Mouse (Mus musculus): ENCODE data around the gene Focad. TPM values are rescaled to one million over a fixed set of nuclear protein-coding genes. Genes with fewer than 3 reads are reported as not detected.

Focad gene
- total and polyA plus RNA-seq, 2 experiments from 2014 or later, result 5.0 to 13.2 TPM

DNA sequence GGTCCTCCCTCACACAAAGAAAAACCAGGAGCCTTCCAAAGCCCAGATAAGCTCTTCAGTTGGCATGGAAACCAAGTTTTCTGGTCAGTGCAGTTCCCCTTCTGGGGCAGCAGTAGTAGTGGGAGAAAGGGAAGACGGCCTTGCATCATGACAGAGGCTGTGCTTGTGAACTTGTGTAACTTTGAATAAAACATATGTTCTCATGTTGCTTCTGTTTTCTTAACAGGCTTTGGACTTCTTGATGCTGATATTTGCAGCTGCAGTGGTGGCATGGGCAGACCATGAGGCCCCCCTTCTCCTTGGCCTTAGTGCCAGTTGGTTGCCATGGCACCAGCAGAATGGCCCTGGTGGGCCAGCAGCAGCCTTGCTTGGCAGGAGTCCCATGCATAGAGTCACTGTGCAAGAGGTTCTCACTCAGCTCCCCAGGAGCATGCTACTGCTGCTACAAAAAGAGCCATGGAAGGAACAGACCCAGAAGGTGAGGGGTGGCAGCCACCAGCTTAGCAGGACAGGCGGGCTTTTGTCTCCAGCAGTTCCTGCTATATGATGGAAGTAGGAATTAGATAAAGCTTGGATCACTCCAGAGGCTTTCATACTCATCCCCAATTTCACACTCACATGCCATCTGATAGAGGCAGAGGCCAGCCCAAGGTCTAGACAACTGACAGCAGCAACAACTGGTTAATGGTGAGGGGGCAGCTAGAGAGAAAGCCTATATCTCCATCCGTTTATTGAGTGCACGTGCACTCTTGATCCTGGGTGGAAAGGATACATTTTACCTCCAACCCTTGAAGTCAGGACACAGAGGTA, 312.7 kb downstream of the Focad start:
- no peak overlapping the region for H3K4me2 ChIP-seq (ENCODE audit: low read depth, low read length)
- no peak overlapping the region for H3K9ac ChIP-seq (replicated peaks; ENCODE audit: low read depth, low read length)
- H3K36me3 ChIP-seq (replicated peaks; ENCODE audit: control insufficient read depth, insufficient read depth, low read length), result 0 out of 2 replicates have a peak, but pooled peaks cover 4% of the 10 kb centered on the region
- H3K9me3 ChIP-seq (replicated peaks; ENCODE audit: control insufficient read depth, low read length), result no peaks in the 10 kb centered on the region
- H3K4me3 ChIP-seq (ENCODE audit: low read depth, low read length), result no peak overlapping the region
- DNase-seq (ENCODE audit: low spot score) (no peak), ATAC-seq (ENCODE audit: insufficient read depth, low read depth) (no peak)
- TF ChIP-seq EP300 (IDR thresholded peaks at IDR 0.05; ENCODE audit: low read depth) (no peak), CTCF (IDR thresholded peaks at IDR 0.05; ENCODE audit: low read depth) (no peak)
- no peaks in the 10 kb centered on the region for H3K4me1 ChIP-seq (ENCODE audit: control insufficient read depth, insufficient read depth)
- H3K27me3 ChIP-seq (ENCODE audit: control insufficient read depth, insufficient read depth, low read length), result no peaks in the 10 kb centered on the region
- 81% methylated on average over 4 of the region's 4 CpGs for WGBS
- no peak overlapping the region for H3K27ac ChIP-seq (ENCODE audit: low read depth)

DNA sequence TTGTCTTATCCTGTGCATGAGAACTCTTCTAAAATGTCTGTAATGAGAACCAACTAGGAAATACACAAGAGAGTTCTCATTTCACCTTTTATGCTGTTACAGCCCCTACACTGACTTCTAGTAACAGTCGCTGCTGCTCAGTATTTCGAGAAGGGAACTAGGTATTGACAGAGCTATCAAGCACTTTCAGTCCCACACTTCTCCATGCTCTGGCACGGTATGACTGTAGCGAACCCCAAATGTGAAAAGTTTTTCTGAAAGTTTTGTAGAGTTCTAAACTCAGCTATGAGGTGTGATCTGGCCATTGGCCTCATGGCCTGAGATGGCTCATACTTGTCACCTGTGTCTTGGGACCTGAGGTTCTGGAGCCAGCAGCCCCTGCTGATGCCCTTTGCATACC, 314.9 kb downstream of the Focad start:
- no peak for ATAC-seq (ENCODE audit: insufficient read depth, low read depth)
- TF ChIP-seq EP300 (IDR thresholded peaks at IDR 0.05; ENCODE audit: low read depth), result no peak
- TF ChIP-seq CTCF (IDR thresholded peaks at IDR 0.05; ENCODE audit: low read depth), result no peak
- Histone ChIP-seq H3K4me1 (ENCODE audit: control insufficient read depth, insufficient read depth) (no peaks in the 10 kb centered on the region), H3K9me3 (replicated peaks; ENCODE audit: control insufficient read depth, low read length) (no peaks in the 10 kb centered on the region), H3K27me3 (ENCODE audit: control insufficient read depth, insufficient read depth, low read length) (no peaks in the 10 kb centered on the region), H3K4me2 (ENCODE audit: low read depth, low read length) (no peak overlapping the region), H3K36me3 (replicated peaks; ENCODE audit: control insufficient read depth, insufficient read depth, low read length) (no peaks in the 10 kb centered on the region), H3K27ac (ENCODE audit: low read depth) (no peak overlapping the region), H3K4me3 (ENCODE audit: low read depth, low read length) (no peak overlapping the region), H3K9ac (replicated peaks; ENCODE audit: low read depth, low read length) (no peak overlapping the region)
- DNase-seq (ENCODE audit: low spot score), result no peak
- WGBS, result 89% methylated on average over 4 of the region's 4 CpGs

DNA sequence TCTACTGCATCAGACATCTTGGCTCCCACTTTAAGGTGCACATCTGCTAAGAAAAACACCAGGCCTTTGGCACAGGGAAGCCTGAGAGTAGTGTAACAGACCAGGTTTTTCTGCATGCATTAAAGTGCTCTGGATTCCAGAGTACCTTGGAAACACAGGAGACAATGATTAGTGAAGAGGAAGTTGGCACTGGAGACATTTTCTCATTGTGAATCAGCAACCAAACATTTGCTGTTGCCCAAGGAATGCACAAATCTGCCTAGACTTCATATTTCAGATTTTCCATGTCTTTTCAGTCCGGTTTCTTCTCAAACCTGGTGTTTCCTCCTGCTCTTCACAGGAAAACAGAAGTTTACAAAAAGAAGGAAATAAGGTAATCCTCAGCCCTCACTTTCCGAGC, 317.9 kb downstream of the Focad start:
- Histone ChIP-seq H3K27ac (ENCODE audit: low read depth) (no peak overlapping the region), H3K27me3 (ENCODE audit: control insufficient read depth, insufficient read depth, low read length) (no peaks in the 10 kb centered on the region), H3K4me3 (ENCODE audit: low read depth, low read length) (no peak overlapping the region), H3K4me1 (ENCODE audit: control insufficient read depth, insufficient read depth) (0 out of 2 replicates have a peak, but pooled peaks cover 3% of the 10 kb centered on the region), H3K9me3 (replicated peaks; ENCODE audit: control insufficient read depth, low read length) (no peaks in the 10 kb centered on the region), H3K9ac (replicated peaks; ENCODE audit: low read depth, low read length) (no peak overlapping the region), H3K4me2 (ENCODE audit: low read depth, low read length) (no peak overlapping the region), H3K36me3 (replicated peaks; ENCODE audit: control insufficient read depth, insufficient read depth, low read length) (no peaks in the 10 kb centered on the region)
- no peak for ATAC-seq (ENCODE audit: insufficient read depth, low read depth)
- no peak for DNase-seq (ENCODE audit: low spot score)
- TF ChIP-seq CTCF (IDR thresholded peaks at IDR 0.05; ENCODE audit: low read depth) (no peak), EP300 (IDR thresholded peaks at IDR 0.05; ENCODE audit: low read depth) (no peak)
- 73% methylated on average over 2 of the region's 2 CpGs for WGBS

DNA sequence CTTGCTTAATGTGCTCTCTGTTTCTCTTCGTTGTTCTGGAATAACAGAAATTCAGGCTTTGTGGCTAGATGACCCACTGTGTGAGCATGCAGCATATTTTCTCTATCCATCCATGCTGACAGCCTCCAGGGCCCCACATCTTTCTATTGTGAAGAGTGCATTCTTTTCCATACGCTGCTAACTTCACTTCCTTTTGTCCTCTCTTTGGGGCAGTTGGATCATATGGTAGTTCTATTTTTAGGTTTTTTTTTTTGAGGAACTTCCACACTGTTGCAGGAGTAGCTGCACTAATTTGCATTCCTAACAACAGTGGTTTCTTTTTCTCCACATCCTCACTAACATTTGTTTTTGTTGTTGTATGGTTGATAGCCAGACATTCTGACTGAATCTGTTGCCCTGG, 320.6 kb downstream of the Focad start:
- H3K9ac ChIP-seq (replicated peaks; ENCODE audit: low read depth, low read length), result no peak overlapping the region
- H3K27me3 ChIP-seq (ENCODE audit: control insufficient read depth, insufficient read depth, low read length), result no peaks in the 10 kb centered on the region
- ATAC-seq (ENCODE audit: insufficient read depth, low read depth) (no peak), DNase-seq (ENCODE audit: low spot score) (no peak)
- TF ChIP-seq CTCF (IDR thresholded peaks at IDR 0.05; ENCODE audit: low read depth) (no peak), EP300 (IDR thresholded peaks at IDR 0.05; ENCODE audit: low read depth) (no peak)
- no peak overlapping the region for H3K4me3 ChIP-seq (ENCODE audit: low read depth, low read length)
- H3K9me3 ChIP-seq (replicated peaks; ENCODE audit: control insufficient read depth, low read length), result no peaks in the 10 kb centered on the region
- no peak overlapping the region for H3K4me2 ChIP-seq (ENCODE audit: low read depth, low read length)
- 26% methylated on average over 2 of the region's 2 CpGs for WGBS
- no peak overlapping the region for H3K27ac ChIP-seq (ENCODE audit: low read depth)
- H3K4me1 ChIP-seq (ENCODE audit: control insufficient read depth, insufficient read depth), result 0 out of 2 replicates have a peak, but pooled peaks cover 3% of the 10 kb centered on the region
- no peaks in the 10 kb centered on the region for H3K36me3 ChIP-seq (replicated peaks; ENCODE audit: control insufficient read depth, insufficient read depth, low read length)

DNA sequence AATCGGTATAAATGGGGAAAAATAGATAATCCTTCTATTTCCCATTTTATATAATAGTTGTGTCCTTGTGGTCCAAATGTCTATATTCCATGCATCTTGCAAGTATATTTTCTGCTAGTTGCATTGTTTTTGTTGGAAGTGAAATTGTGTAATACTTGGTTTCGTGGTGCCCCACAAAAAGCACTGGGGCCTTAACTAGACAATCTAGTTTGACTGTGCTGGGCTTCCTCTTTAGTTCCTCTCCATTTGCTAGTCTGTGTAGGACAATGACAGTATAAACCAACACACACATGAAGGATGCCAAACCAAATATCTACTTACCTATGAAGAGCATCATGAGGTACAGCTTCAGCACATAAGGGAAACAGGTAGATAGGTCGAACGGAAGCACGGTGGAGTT, 324.9 kb downstream of the Focad start:
- no peak overlapping the region for H3K27ac ChIP-seq (ENCODE audit: low read depth)
- H3K9me3 ChIP-seq (replicated peaks; ENCODE audit: control insufficient read depth, low read length), result no peaks in the 10 kb centered on the region
- H3K9ac ChIP-seq (replicated peaks; ENCODE audit: low read depth, low read length), result no peak overlapping the region
- H3K4me3 ChIP-seq (ENCODE audit: low read depth, low read length), result no peak overlapping the region
- no peaks in the 10 kb centered on the region for H3K36me3 ChIP-seq (replicated peaks; ENCODE audit: control insufficient read depth, insufficient read depth, low read length)
- 90% methylated on average over 5 of the region's 5 CpGs for WGBS
- no peak overlapping the region for H3K4me2 ChIP-seq (ENCODE audit: low read depth, low read length)
- no peak for TF ChIP-seq CTCF (IDR thresholded peaks at IDR 0.05; ENCODE audit: low read depth)
- TF ChIP-seq EP300 (IDR thresholded peaks at IDR 0.05; ENCODE audit: low read depth), result no peak
- DNase-seq (ENCODE audit: low spot score), result no peak
- H3K4me1 ChIP-seq (ENCODE audit: control insufficient read depth, insufficient read depth), result 0 out of 2 replicates have a peak, but pooled peaks cover 3% of the 10 kb centered on the region
- no peak for ATAC-seq (ENCODE audit: insufficient read depth, low read depth)
- no peaks in the 10 kb centered on the region for H3K27me3 ChIP-seq (ENCODE audit: control insufficient read depth, insufficient read depth, low read length)

DNA sequence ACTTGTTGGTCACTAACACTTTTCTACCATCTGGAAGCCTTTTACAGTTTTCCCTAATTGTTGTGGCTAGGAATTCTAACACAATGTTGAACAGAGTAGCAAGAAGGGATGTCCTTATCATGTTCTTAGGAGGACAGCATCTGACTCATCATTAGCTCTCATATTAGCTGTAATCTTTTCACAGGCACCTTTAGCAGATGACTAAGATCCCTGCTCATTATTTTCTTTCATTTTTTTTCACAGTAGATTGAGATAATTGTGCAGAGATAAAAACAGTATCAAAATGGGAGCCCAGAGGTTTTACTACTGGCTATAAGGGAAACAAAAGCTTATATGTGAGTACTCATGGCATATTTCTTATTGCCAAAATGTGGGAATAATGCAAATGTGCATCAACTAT, 330.1 kb downstream of the Focad start:
- ATAC-seq (ENCODE audit: insufficient read depth, low read depth), result no peak
- no peak for DNase-seq (ENCODE audit: low spot score)
- Histone ChIP-seq H3K9ac (replicated peaks; ENCODE audit: low read depth, low read length) (no peak overlapping the region), H3K27me3 (ENCODE audit: control insufficient read depth, insufficient read depth, low read length) (no peaks in the 10 kb centered on the region), H3K4me3 (ENCODE audit: low read depth, low read length) (no peak overlapping the region), H3K27ac (ENCODE audit: low read depth) (no peak overlapping the region), H3K4me2 (ENCODE audit: low read depth, low read length) (no peak overlapping the region), H3K36me3 (replicated peaks; ENCODE audit: control insufficient read depth, insufficient read depth, low read length) (no peaks in the 10 kb centered on the region), H3K4me1 (ENCODE audit: control insufficient read depth, insufficient read depth) (no peaks in the 10 kb centered on the region), H3K9me3 (replicated peaks; ENCODE audit: control insufficient read depth, low read length) (no peaks in the 10 kb centered on the region)
- TF ChIP-seq CTCF (IDR thresholded peaks at IDR 0.05; ENCODE audit: low read depth) (no peak), EP300 (IDR thresholded peaks at IDR 0.05; ENCODE audit: low read depth) (no peak)
